Mouse (Mus musculus): Measurements from ENCODE around the gene Slc13a4. TPM values are rescaled to one million over a fixed set of nuclear protein-coding genes. Genes with fewer than 3 reads are reported as not detected.

Slc13a4 gene
- total RNA-seq, 2 experiments from 2014 or later: 0.11 to 0.17 TPM

Other genes with a start within 250 kb of the Slc13a4 start
- gene Cnot4, start 174.4 kb downstream of the Slc13a4 start, total RNA-seq (2021): 10 to 100 TPM; 21.2 to 21.4 TPM
- 10 to 100 TPM; 13.3 to 14.5 TPM for gene Nup205, start 130.7 kb downstream of the Slc13a4 start, total RNA-seq (2021)
- under 1 TPM; 0.65 to 0.92 TPM for gene Fam180a, start 18.0 kb upstream of the Slc13a4 start, total RNA-seq (2021)
- gene Mtpn, start 231.8 kb upstream of the Slc13a4 start, total RNA-seq (2021): 10 to 100 TPM; 43.1 to 55.7 TPM